Mouse (Mus musculus) forebrain, embryonic 10.5 days (tissue): ENCODE data around the gene Acrbp. TPM values are rescaled to one million over a fixed set of nuclear protein-coding genes. Genes with fewer than 3 reads are reported as not detected.
"Not testable (repeated sequence)": the region's sequence is repeated elsewhere in the genome, so short reads cannot be mapped to it uniquely, and the experiment has no call there.

Experiments used
- DNase-seq: peaks from one replicate; pipeline ENCODE4 v3.0.0-alpha.2; 2017; ENCODE audit warnings: low spot score; ENCODE audit errors: extremely low spot score
- H3K27ac ChIP-seq: fragments of 300-500 bp; sonication (generic); 2 replicates; pipeline ENCODE4 v1.5.1; 2016; ENCODE audit warnings: mild to moderate bottlenecking
- H3K27me3 ChIP-seq: fragments of 300-500 bp; sonication (generic); 2 replicates; pipeline ENCODE4 v1.6.1; 2016; ENCODE audit warnings: mild to moderate bottlenecking; ENCODE audit not compliant: poor library complexity, severe bottlenecking
- H3K36me3 ChIP-seq: fragments of 300-500 bp; sonication (generic); replicated peaks from 2 replicates; pipeline ENCODE4 v1.6.1; 2016; ENCODE audit warnings: mild to moderate bottlenecking, moderate library complexity
- H3K4me1 ChIP-seq: fragments of 300-500 bp; sonication (generic); 2 replicates; pipeline ENCODE4 v1.6.1; 2016
- H3K4me3 ChIP-seq: fragments of 300-500 bp; sonication (generic); 2 replicates; pipeline ENCODE4 v1.5.1; 2016; ENCODE audit warnings: mild to moderate bottlenecking, moderate library complexity
- H3K9me3 ChIP-seq: fragments of 300-500 bp; sonication (generic); 2 replicates; pipeline ENCODE4 v1.6.1; 2016; ENCODE audit warnings: mild to moderate bottlenecking, moderate library complexity
- WGBS: fragments of 180-500 bp; shearing (Covaris S2); methylation state at CpG from one replicate; pipeline ENCODE4 v1.1.7; 2016; 5-methylcytosine and 5-hydroxymethylcytosine counted together
- polyA plus RNA-seq: library from polyadenylated mRNA; unstranded; fragments of >200 nt; fragmentation: Nextera tagmentation; extraction: Ambion mirVana; gene quantifications from 2 replicates; pipeline ENCODE4 v1.2.1, GENCODE M21; 2016

Acrbp gene
- polyA plus RNA-seq, 1 experiment from 2014 or later, result 12.8 TPM

DNA sequence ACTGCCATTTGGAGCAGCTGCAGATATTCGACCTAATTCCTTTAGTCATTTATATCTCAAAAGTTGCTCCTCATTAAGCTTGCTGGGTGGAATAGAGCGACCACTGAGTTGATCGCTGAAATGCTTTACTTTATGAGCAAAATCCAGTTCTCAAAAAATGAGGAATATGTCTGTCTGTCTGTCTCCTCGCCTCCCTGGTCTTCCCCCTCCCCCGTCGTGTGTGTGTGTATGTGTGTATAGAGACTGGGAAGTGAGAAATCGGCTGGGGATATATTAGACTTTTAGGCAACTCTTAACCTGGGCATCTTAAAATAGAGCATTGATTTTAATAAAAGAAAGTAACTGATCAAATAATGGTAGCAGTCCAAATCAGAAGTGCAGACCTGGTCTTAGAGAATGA, 9.3 kb upstream of the Acrbp start:
- Histone ChIP-seq H3K27ac (peak overlapping the region; percentile 91), H3K36me3 (peaks cover 59% of the 10 kb centered on the region), H3K4me3 (peak overlapping the region; percentile 79), H3K9me3 (no peaks in the 10 kb centered on the region), H3K27me3 (no peaks in the 10 kb centered on the region), H3K4me1 (peaks cover 19% of the 10 kb centered on the region)
- 22% methylated on average over 7 of the region's 7 CpGs for WGBS
- no peak for DNase-seq

DNA sequence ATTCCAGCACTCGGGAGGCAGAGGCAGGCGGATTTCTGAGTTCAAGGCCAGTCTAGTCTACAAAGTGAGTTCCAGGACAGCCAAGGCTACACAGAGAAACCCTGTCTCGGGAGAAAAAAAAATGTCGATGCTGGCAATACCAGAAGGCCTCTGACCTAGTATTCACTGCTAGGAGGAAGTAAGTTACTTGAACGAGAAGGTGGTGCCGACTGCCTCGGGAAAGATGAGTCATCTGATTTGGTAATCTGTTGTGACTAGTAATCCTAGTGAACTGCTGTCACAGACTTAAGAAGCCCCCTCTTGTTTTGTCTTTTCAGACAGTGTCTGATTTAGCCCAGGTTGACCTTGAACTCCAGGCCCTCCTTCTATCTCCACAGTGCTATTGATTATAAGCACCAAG, 8.4 kb upstream of the Acrbp start:
- Histone ChIP-seq H3K4me1 (peaks cover 19% of the 10 kb centered on the region), H3K4me3 (peak overlapping the region; percentile 79; the same call in 1 of the 2 replicates), H3K36me3 (peaks cover 58% of the 10 kb centered on the region), H3K9me3 (no peaks in the 10 kb centered on the region), H3K27ac (no peak overlapping the region), H3K27me3 (no peaks in the 10 kb centered on the region)
- 93% methylated on average over 7 of the region's 7 CpGs for WGBS
- DNase-seq, result no peak

DNA sequence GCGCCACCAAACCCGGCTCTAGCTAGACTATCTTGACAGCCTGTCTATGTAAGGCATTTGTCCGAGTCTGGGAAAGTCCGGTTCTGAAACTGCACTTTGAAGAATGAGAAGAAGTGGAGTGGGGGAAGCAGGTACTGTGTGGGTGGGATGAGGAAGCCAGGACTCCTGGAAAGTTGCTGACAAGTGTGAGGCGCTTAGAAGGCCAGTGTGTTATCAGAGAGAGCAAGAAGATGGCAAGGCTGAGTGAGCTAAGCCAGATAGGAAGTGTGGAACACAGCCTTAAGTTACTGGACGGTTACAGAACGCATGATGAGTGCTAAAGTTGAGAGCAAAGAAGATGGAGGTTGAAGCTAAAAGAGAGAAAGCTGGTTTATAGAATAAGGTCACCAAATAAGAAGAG, 7.4 kb upstream of the Acrbp start:
- no peaks in the 10 kb centered on the region for H3K27me3 ChIP-seq
- 93% methylated on average over 7 of the region's 7 CpGs for WGBS
- H3K4me3 ChIP-seq, result no peak overlapping the region

DNA sequence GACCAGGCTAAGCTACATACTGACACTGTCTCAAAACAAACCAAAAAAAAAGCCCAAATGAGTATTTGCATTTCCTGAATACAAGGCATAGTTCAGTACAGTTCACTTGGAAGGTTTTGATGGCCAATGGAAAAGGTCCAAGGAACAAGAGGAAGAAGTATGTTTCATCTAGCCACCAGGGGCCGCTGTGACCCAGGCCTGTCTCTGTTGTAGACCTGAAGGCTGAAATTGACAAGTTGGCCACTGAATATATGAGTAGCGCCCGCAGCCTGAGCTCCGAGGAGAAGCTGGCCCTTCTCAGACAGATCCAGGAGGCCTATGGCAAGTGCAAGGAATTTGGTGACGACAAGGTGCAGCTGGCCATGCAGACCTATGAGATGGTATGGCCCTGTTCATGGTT, 2.8 kb upstream of the Acrbp start:
- DNase-seq, result peak; percentile 75
- 48% methylated on average over 5 of the region's 5 CpGs for WGBS
- H3K36me3 ChIP-seq, result peaks cover 85% of the 10 kb centered on the region
- no peaks in the 10 kb centered on the region for H3K9me3 ChIP-seq
- no peaks in the 10 kb centered on the region for H3K27me3 ChIP-seq
- H3K4me1 ChIP-seq, result peaks cover 7% of the 10 kb centered on the region
- no peak overlapping the region for H3K4me3 ChIP-seq
- H3K27ac ChIP-seq, result no peak overlapping the region

More for the DNA sequence above, 7.4 kb upstream of the Acrbp start:
- no peaks in the 10 kb centered on the region for H3K9me3 ChIP-seq
- H3K36me3 ChIP-seq, result peaks cover 59% of the 10 kb centered on the region
- peaks cover 19% of the 10 kb centered on the region for H3K4me1 ChIP-seq
- no peak for DNase-seq
- H3K27ac ChIP-seq, result no peak overlapping the region

DNA sequence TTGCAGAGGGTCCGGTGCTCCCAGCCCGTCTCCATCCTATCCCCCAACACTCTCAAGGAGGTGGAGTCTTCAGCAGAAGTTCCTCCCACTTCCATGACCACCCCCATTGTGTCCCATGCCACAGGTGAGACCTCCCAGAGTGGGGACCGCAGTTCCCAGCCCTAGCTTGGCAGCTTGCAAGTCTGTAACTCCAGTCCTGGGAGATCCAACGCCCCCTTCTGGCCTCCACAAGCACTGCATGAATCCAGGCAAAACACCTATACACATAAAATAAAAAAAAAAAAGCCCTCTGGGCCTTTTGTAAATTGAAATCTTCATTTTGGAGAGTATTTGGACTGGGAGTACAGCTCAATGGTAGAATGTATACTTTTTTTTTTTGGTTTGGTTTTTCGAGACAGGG, 1.7 kb downstream of the Acrbp start:
- Histone ChIP-seq H3K4me1 (peaks cover 7% of the 10 kb centered on the region), H3K27me3 (no peaks in the 10 kb centered on the region), H3K9me3 (no peaks in the 10 kb centered on the region), H3K36me3 (peaks cover 86% of the 10 kb centered on the region), H3K4me3 (no peak overlapping the region), H3K27ac (no peak overlapping the region)
- DNase-seq, result no peak
- whole genome bisulfite sequencing, result 61% methylated on average over 5 of the region's 5 CpGs

DNA sequence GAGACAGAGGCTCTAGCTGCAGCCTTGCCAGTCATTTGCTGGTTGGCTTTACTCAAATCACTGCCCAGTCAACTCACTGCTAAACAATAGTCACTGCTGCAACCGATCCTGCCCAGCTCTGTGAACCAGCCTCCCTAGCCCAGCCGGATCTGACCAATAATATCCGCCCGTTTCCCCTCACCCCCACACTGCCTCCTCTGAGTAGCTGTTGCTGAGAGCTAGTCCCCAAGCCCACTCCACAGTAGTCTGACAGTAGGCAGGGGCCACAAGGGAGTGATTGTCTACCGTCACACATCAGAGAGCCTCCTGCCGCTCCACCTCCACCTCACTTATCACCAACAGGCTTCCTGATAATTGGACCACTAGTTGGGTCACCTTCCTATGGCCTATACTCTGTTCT, 12.0 kb downstream of the Acrbp start:
- no peaks in the 10 kb centered on the region for H3K36me3 ChIP-seq
- WGBS, result 44% methylated on average over 6 of the region's 6 CpGs
- H3K4me3 ChIP-seq, result no peak overlapping the region
- DNase-seq, result no peak
- no peaks in the 10 kb centered on the region for H3K9me3 ChIP-seq
- peaks cover 15% of the 10 kb centered on the region for H3K4me1 ChIP-seq
- H3K27me3 ChIP-seq, result no peaks in the 10 kb centered on the region
- 0 out of 2 replicates have a peak overlapping the region, but pooled peaks have one; percentile 40 for H3K27ac ChIP-seq

DNA sequence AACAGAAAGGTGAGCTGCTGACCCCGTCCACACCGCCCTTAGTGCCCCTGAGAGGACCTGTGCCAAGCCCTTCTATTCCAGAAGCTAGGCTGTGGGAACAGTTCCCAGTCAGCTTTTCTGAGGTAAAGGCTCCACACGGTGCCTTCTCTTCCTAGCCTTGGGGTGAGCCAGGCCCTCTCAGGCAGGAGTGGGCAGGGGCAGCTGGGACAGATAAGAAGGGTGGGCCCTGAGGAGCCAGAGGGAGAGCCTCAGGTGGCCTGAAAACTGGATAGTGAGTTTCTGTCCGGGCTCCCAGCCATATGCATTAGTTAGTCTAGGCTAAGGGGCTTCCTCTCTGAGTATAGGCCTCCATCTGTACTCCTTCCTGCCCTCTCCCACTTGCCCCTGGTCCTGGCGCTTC, 13.0 kb downstream of the Acrbp start:
- no peak for DNase-seq
- Histone ChIP-seq H3K4me1 (peaks cover 15% of the 10 kb centered on the region), H3K4me3 (no peak overlapping the region), H3K27ac (no peak overlapping the region), H3K27me3 (no peaks in the 10 kb centered on the region), H3K36me3 (no peaks in the 10 kb centered on the region), H3K9me3 (no peaks in the 10 kb centered on the region)
- 90% methylated on average over 5 of the region's 5 CpGs for WGBS

DNA sequence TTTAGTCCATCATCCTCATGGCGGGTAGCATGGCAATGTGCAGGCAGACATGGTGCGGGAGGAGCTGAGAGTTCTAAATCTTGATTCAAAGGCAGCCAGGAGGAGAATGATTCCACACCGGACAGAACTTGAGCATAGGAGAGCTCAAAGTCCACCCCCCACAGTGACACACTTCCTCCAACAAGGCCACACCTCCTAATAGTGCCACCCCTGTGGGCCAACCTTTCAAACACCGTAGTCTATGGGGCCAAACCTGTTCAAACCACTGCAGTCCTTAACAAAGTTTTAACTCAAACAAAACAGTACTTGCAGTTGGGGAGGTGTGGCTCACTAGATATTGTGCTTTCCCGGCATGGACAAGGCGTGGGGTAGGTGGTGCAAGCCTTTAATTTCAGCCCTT, 14.4 kb downstream of the Acrbp start:
- peaks cover 15% of the 10 kb centered on the region for H3K4me1 ChIP-seq
- no peak overlapping the region for H3K27ac ChIP-seq
- H3K9me3 ChIP-seq, result no peaks in the 10 kb centered on the region
- H3K27me3 ChIP-seq, result no peaks in the 10 kb centered on the region
- 90% methylated on average over 6 of the region's 6 CpGs for WGBS
- H3K36me3 ChIP-seq, result no peaks in the 10 kb centered on the region
- H3K4me3 ChIP-seq, result no peak overlapping the region
- no peak for DNase-seq

DNA sequence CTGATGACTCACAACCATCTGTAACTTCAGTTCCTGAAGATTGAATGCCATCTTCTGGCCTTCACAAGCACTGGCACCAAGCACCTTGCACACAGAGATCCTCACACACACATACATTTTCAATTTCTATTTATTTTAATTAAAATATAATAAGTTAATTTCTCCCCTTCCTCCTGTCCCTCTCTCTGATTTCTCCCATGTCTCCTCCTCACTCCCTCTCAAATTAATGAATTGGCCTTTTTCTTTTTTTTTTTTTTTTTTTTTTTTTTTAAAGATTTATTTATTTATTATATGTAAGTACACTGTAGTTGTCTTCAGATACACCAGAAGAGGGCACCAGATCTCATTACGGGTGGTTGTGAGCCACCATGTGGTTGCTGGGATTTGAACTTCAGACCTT, 15.7 kb downstream of the Acrbp start:
- not testable (repeated sequence) for DNase-seq, H3K27ac ChIP-seq, H3K36me3 ChIP-seq, H3K9me3 ChIP-seq, H3K27me3 ChIP-seq, H3K4me3 ChIP-seq
- WGBS, result 80% methylated on average over 1 of the region's 1 CpGs
- peaks cover 15% of the 10 kb centered on the region for H3K4me1 ChIP-seq

DNA sequence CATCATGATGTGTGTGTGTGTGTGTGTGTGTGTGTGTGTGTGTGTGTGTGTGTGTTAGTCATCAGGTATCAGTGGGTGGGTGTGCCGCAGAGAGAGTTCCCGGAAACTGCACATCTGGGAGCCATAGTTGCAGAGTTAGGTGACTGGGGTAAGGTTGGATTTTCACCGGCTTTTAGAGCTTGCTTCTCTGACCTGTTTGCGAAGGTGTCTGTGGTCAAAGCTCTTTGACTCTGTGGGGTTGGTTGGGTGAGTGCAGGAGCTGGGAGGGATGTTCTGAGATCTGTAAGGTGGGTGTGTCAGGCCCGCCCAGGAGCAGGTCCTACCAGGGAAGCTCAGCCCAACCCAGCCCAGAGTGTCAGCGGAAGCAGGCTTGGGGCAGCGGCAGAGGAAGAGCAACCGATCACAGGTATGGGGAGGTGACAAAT, 18.1 kb downstream of the Acrbp start, which contains the start of gene Lpar5:
Gene Lpar5, plus strand, starts transcription at position 350 of the 425 bp plus-strand sequence.
- H3K4me3 ChIP-seq, result no peak within 1 kb of the TSS
- 65% methylated on average over 8 of the region's 8 CpGs for WGBS
- no peak for DNase-seq
- peaks cover 13% of the 10 kb centered on the region for H3K4me1 ChIP-seq
- H3K27ac ChIP-seq, result no peak within 1 kb of the TSS
- H3K27me3 ChIP-seq, result no peaks in the 10 kb centered on the region
- no peaks in the 10 kb centered on the region for H3K9me3 ChIP-seq
- no peaks in the 10 kb centered on the region for H3K36me3 ChIP-seq

DNA sequence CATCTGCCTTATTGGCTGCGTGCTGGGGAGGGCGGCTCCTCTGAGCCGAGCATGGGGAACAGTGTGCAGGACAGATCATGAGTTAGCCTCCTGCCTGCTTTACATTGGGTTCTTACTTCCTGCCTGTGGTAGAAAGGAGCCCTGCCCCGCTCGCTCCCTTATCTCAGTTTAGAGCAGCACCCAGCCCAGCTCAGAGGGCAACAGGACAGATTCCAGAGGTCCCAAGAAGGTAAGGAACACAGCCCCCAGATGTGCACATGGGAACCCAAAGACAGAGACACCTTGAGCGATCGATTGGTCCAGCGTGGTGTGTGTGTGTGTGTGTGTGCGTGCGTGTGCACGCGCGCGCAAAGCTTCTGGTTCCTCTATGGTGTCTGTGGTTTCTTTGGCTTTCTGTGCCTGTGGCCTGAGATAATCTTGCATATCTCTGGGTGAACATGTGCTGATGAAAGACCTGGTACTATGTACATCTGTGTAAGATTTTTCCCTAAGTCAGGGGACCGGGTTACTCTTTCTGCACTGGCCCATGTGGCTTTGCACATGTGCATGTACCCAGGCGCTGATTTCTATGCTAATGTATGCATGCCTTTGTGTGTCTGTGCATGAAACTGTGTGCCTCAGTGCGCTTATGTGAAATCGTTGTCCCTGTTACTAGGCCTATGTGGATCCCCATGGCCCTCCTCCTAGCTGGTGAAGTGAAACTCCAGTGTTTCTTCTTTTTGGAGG, 21.8 kb downstream of the Acrbp start:
- H3K4me3 ChIP-seq, result no peak overlapping the region
- H3K4me1 ChIP-seq, result peaks cover 13% of the 10 kb centered on the region
- no peak for DNase-seq
- peak overlapping the region; percentile 77 for H3K27ac ChIP-seq
- no peaks in the 10 kb centered on the region for H3K36me3 ChIP-seq
- H3K9me3 ChIP-seq, result no peaks in the 10 kb centered on the region
- 87% methylated on average over 18 of the region's 18 CpGs for WGBS
- no peaks in the 10 kb centered on the region for H3K27me3 ChIP-seq

DNA sequence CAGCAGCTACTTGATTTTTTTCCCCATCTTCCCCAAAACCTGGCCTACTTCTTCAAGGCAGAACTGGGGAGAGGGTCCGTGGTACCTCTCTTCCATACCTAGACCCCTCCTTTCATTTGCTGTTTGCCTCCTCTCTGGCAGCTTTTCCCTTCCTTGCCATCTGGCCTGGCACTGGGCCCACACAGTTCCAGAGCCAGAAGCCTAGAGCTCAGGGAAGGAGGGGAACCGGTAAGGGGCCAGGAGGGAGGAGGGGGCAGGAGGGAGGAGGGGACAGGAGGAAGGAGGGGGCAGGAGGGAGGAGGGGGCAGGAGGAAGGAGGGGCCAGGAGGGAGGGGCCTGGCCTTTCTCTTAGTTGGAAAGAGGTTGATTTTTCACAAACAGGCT, 22.4 kb downstream of the Acrbp start:
- no peak for DNase-seq
- 29% methylated on average over 2 of the region's 2 CpGs for WGBS
- Histone ChIP-seq H3K36me3 (no peaks in the 10 kb centered on the region), H3K9me3 (no peaks in the 10 kb centered on the region), H3K4me1 (peaks cover 13% of the 10 kb centered on the region), H3K27me3 (no peaks in the 10 kb centered on the region), H3K27ac (peak overlapping the region; percentile 77), H3K4me3 (no peak overlapping the region)

DNA sequence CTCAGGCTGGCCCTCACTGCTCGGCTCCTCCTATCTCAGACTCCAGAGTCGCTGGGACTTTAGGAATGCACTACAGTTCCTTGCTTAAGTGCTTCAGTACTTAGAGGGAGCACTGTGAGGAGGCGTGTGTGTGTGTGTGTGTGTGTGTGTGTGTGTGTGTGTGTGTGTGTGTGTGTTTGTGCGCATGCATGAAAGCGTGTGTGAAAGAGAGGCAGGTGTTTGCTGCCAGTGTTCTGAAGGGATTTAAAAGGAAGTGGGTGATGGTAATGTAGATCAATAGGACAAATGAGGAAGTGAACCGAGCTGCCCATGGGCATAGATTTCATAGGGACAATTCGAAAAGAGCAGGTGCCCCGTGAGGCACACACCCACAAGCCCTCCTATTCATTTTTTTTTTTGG, 24.3 kb downstream of the Acrbp start:
- WGBS, result 79% methylated on average over 8 of the region's 8 CpGs

More for the DNA sequence above, 24.3 kb downstream of the Acrbp start:
- no peak for DNase-seq
- Histone ChIP-seq H3K27me3 (no peaks in the 10 kb centered on the region), H3K9me3 (no peaks in the 10 kb centered on the region), H3K36me3 (no peaks in the 10 kb centered on the region), H3K4me1 (peaks cover 13% of the 10 kb centered on the region), H3K4me3 (no peak overlapping the region), H3K27ac (no peak overlapping the region)
